Mouse (Mus musculus) adipocyte (in vitro differentiated cells): ENCODE results near the gene Lpp.

Source experiments
- DNase-seq: peaks from one replicate; pipeline ENCODE4 v3.0.0-alpha.2; 2016; ENCODE audit warnings: low spot score

The Lpp gene

GRCm38 (mm10) chr16:24695062-24695461 is 301.8 kb downstream of the Lpp start:
- no peak for DNase-seq

GRCm38 (mm10) chr16:24704215-24704614 is 310.9 kb downstream of the Lpp start:
- no peak for DNase-seq

- no peak for DNase-seq
Observed at GRCm38 (mm10) chr16:24723641-24724040, 330.3 kb downstream of the Lpp start.

- no peak for DNase-seq
Observed at GRCm38 (mm10) chr16:24732751-24733150, 339.4 kb downstream of the Lpp start.

GRCm38 (mm10) chr16:24733321-24733720 is 340.0 kb downstream of the Lpp start:
- DNase-seq, result no peak

DNA sequence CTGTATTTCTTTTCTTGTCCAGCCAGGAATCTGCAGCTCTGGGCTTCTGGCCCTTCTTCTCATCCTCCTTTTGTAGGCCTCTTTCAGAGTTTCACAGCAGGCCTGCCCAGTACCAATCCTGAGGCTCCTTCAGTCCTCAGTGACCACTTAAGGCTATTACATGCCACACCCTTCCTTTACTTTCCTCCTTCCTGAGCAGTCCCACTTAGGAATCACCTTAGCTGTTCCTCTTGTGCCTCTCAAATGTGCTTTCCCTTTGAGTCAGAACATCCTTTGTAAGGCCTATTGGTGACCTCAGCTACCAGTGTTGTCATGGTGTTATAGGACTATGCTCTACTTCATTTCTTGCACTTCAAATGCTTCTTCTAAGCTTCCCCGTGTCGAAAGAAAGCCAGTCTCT is 342.4 kb downstream of the Lpp start:
- DNase-seq, result no peak

- DNase-seq, result no peak
Observed at GRCm38 (mm10) chr16:24737362-24738057, 344.2 kb downstream of the Lpp start.

GRCm38 (mm10) chr16:24740714-24741113 is 347.4 kb downstream of the Lpp start:
- DNase-seq, result no peak

- DNase-seq, result no peak
Observed at GRCm38 (mm10) chr16:24749816-24750215, 356.5 kb downstream of the Lpp start.

DNA sequence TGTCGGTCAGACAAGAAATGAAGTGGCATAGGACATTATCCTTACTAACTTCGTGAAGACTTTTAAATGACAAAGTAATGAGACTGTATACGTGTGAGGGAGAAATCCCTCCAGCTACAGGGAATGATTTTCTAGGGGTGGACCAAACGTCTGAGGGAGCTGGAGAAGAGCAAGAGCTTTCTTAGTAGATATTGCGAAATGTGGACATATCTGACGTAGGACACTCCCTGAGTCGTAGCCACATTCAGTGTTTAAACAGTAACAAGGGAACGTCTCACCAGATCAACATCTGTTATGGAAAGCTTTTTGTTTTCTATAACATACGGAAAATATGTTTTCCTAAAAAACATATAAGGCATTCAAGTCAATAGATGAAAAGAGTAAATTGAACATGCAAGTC is 362.8 kb downstream of the Lpp start:
- DNase-seq, result no peak

GRCm38 (mm10) chr16:24766051-24766450 is 372.7 kb downstream of the Lpp start:
- DNase-seq, result peak; percentile 10

DNA sequence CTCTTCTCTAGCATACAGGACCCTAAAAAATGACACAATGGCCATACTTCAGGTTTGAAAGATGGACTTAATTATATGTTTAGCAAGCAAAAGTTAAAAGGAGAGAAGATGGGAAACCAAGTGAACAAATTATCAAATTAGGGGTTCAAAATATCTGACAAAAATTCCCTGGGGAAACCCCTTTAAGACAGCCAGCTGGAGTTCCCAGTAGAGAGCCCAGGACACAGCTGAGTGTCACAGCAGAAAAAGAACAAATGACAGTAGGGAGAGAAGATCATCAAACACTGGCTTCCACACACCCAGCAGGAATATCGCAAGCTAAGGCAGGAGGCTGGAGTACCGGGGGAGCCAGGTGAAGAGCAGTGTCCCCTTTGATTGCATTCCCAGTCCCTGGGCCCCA is 373.3 kb downstream of the Lpp start:
- no peak for DNase-seq

- DNase-seq, result no peak
Observed at GRCm38 (mm10) chr16:24777053-24777452, 383.7 kb downstream of the Lpp start.

- no peak for DNase-seq
Observed at GRCm38 (mm10) chr16:24778432-24779274, 385.3 kb downstream of the Lpp start.

- no peak for DNase-seq
Observed at GRCm38 (mm10) chr16:24780545-24780944, 387.2 kb downstream of the Lpp start.

- DNase-seq, result no peak
Observed at GRCm38 (mm10) chr16:24781922-24782321, 388.6 kb downstream of the Lpp start.

GRCm38 (mm10) chr16:24785651-24786050 is 392.3 kb downstream of the Lpp start:
- no peak for DNase-seq

DNA sequence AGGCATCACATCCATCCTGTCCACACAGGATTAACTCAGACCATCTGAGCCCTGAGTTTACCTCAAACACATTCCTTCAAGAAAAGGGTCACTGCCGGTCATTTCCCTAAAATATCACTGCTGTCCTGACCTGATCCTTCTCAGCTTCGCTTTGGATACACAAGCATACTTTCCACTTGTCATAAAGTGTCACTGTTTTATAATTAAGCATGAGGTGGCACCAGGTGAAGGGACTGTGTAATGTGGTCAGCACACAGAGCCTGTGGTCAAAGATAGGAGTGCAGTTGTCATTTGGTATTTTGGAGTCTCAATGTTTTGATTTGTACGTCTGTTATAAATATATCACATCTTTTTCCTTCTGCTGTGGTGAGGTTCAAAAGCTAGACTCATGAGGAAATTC is 395.7 kb downstream of the Lpp start:
- DNase-seq, result no peak

- no peak for DNase-seq
Observed at GRCm38 (mm10) chr16:24791387-24791786, 398.1 kb downstream of the Lpp start.

DNA sequence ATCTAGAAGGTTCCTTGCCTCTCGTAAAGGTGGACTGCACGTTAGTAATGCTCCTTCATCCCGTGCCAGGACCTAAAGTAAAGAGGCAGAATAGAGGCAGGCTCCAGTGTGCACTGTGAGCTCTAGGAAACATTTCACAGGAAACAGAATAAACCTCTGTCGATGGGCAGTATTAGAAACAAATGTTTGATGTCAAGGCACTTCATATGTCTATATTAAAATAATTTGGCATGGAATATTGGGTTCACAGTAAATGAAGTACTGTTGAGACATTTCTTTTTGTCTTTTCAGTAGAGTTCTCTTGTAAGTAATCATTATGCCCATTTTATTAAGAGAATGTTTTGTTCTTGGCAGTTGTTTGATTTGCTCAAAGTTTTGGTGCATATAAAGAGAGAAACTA is 398.7 kb downstream of the Lpp start:
- no peak for DNase-seq

GRCm38 (mm10) chr16:24792836-24793235 is 399.5 kb downstream of the Lpp start:
- DNase-seq, result no peak

- no peak for DNase-seq
Observed at GRCm38 (mm10) chr16:24794665-24795064, 401.4 kb downstream of the Lpp start.

DNA sequence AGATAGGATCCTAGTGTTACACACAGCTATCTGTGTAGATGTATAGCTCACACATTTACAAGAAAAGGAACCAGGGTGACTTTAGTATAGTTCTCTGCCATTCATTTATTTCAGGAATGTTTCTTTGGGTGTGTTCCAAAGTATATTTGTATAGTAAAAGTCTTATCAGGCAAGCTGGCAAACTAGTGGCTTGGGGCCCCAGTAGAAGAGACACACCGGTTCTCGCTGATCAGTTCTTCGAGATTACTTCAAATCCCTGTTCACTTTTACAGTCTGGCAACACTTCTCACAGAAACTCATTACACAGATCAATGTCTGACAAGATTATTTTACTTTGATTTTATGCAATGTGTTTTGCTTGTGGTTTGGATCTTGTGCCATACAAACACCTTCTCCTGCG is 408.0 kb downstream of the Lpp start:
- DNase-seq, result no peak

- DNase-seq, result no peak
Observed at GRCm38 (mm10) chr16:24801780-24802179, 408.5 kb downstream of the Lpp start.
